Mouse (Mus musculus): ENCODE data around the gene Esyt2. TPM values are rescaled to one million over a fixed set of nuclear protein-coding genes. Genes with fewer than 3 reads are reported as not detected.
"Not testable (repeated sequence)": the region's sequence is repeated elsewhere in the genome, so short reads cannot be mapped to it uniquely, and the experiment has no call there.

The Esyt2 gene
- total RNA-seq (2021), result 10 to 100 TPM; 21.2 to 22.8 TPM
- long read RNA-seq, experiment 1, full-length matches to known transcripts, result 8 of 15 reads
- long read RNA-seq, experiment 1, partial matches to known transcripts, result 2 of 15 reads
- long read RNA-seq, experiment 1, other reads (novel, unspliced or antisense), result 5 of 15 reads
- long read RNA-seq, experiment 2, full-length matches to known transcripts, result 6 of 14 reads
- long read RNA-seq, experiment 2, partial matches to known transcripts, result 2 of 14 reads
- long read RNA-seq, experiment 2, other reads (novel, unspliced or antisense), result 6 of 14 reads

DNA sequence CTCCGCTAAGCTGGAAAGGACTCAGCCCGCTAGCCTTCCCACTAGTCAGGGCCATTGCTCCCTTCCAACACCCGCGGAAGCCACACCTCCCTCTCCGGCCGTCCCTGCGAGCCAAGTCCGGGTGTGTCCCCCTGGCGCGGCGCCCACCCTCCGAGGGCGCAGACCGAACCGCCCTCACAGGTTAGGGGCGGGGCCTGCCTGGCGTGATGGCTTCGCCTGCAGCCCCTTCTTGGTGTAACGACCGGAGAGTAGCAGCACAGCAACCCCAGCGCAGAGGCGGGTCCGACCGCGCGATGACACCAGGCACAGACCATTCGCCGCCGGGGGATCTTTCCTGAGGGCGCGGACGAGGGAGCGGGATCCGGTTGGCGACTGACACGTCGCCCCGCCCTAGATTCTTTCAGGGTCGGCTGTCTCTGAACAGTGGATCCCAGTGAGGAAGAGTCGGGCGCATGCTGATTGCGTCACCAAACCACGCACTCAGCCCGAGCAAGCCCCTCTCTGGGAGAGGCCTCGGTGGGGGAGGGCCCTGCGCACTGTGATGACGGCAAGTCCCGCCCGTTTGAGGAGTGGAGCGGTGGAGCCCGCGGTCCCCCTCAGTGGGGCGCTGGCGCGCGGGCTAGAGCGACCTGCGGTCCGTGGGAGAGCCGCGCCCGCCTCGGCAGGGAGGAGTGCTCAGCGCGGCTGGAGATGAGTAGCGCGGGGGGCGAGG is at the start of gene Esyt2:
Esyt2 (plus strand) TSS at position 544 of the 712 bp plus-strand sequence.
- intact Hi-C loops (cut with DNase I; ENCODE audit: low total_unique reads), result no loop called here
- DNase-seq, result peak; percentile 100

GRCm38 (mm10) chr12:116231612-116232011 is 49.4 kb upstream of the Esyt2 start:
- intact Hi-C loops (cut with DNase I; ENCODE audit: low total_unique reads), result no loop called here
- DNase-seq, result peak; percentile 75

DNA sequence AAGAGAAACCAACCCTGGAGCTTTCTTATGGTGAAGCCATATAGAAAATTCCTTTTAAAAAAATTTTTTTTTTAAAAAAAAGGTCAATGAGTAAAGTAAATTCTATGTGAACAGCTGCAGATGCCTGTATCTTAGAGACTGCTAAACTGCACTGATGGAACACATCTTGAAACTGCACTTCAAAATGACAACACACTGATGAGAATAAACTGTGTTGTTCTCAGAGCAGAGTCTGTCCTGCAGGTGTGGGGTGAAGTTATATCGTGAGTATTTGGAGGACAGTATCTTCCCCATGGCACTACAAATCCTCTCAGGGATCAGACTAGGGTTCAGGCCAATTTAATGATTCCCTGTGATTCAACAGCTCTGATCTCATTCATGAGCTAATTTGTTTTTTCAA is 48.9 kb upstream of the Esyt2 start:
- intact Hi-C loops (cut with DNase I; ENCODE audit: low total_unique reads), result no loop called here
- no peak for DNase-seq

DNA sequence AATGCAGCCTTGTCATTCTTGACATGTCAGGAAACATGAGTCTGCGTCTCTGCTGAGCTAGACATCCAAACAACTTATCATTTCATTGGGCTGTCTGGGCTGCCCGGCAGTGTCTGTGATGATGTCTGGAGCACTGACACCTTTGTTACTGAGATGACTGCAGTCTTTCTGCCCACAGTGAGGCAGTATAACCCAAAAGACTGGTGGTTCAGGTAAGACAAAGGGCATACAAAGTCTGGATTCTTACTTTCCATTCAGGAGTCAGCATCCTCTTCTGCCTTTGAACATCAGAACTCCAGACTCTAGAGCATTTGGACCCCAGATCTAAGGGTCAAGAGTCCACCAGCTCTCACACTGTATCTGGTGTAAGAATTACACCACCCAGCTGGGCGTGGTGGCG is 45.6 kb upstream of the Esyt2 start:
- intact Hi-C loops (cut with DNase I; ENCODE audit: low total_unique reads), result no loop called here

GRCm38 (mm10) chr12:116236658-116237057 is 44.3 kb upstream of the Esyt2 start:
- DNase-seq, result no peak
- intact Hi-C loops (cut with DNase I; ENCODE audit: low total_unique reads), result no loop called here

More for the DNA sequence above, 45.6 kb upstream of the Esyt2 start:
- DNase-seq, result no peak

DNA sequence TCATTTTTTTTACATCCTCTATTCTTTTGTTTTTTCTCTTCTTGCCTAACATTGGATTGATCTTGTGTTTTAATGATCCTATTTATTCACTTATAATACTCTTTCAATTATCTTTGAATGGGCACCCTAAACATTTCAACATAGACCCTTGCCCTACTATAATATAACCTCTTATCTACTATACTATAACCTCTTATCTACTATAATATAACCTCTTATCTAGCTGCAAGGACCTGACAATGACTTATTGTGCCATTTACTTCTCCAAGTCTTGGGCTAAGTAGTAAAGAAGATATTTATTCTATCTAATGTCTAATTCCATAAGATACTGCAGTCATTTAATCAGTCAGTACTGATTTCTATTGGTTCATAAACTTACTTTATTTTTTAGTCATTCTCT is 42.6 kb upstream of the Esyt2 start:
- no peak for DNase-seq
- intact Hi-C loops (cut with DNase I; ENCODE audit: low total_unique reads), result no loop called here

GRCm38 (mm10) chr12:116238803-116239202 is 42.2 kb upstream of the Esyt2 start:
- intact Hi-C loops (cut with DNase I; ENCODE audit: low total_unique reads), result no loop called here
- DNase-seq, result no peak

DNA sequence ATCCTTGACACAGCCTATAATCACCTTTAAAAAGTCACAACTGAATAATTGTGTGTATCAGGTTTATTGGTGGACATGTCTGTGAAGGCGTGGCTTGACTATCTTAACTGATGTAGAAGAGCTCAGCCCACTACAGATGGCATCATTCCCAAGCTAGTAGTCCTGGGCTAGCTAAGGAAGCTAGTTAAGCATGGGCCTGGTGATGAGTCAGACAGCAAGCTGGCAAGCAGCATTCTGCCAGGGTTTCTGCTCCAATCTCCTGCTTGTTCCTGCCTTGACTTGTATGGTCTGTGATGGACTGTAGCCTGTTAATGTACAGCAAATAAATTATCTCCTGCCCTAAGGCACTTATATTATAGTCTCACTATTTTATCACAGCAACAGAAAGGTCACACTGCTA is 36.4 kb upstream of the Esyt2 start:
- intact Hi-C loops (cut with DNase I; ENCODE audit: low total_unique reads), result no loop called here
- no peak for DNase-seq

GRCm38 (mm10) chr12:116254652-116255051 is 26.3 kb upstream of the Esyt2 start:
- no peak for DNase-seq
- intact Hi-C loops (cut with DNase I; ENCODE audit: low total_unique reads), result no loop called here

DNA sequence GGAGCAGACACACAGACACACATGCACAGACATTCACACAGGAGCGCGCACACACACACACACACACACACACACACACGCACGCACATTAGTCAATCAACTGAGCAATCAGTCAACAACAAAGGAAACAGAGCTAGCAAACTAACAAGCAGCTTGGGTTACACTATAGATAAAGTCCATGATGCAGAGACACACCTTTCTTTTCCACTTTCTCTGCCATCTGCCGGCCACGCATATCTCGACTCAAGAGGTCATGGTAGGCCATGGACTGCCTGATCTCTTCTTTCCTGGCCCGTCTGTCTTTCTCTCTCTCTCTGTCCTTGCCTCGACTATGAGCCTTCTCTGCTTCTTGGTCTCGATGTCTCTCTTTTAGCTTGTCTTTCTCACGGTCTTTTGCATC is 25.4 kb upstream of the Esyt2 start:
- DNase-seq, result no peak
- intact Hi-C loops (cut with DNase I; ENCODE audit: low total_unique reads), result no loop called here

DNA sequence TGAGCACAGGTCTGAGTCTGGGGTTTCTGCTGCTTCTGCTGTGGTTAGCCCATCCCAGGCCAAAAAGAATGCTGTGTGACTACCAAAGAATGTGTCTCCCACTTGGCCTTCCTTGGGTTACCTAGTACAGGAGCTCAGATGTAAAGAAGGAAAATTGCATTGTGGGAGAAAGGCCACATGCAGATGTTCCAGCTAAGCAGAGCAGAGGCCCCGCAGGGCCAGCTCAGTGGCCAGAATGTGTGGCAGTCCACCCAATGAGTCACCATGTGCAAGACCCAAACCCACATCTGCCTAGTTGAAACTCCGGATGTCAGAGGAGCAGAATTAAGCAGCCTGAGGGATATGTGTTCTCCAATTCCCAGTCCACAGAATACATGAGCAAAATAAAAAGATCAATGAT is 22.7 kb upstream of the Esyt2 start:
- intact Hi-C loops (cut with DNase I; ENCODE audit: low total_unique reads), result no loop called here
- no peak for DNase-seq

GRCm38 (mm10) chr12:116262555-116263341 is 18.2 kb upstream of the Esyt2 start, which contains the start of gene Wdr60:
Gene Wdr60, minus strand, starts transcription at chr12:116263022.
- DNase-seq, result peak; percentile 91
- intact Hi-C loops (cut with DNase I; ENCODE audit: low total_unique reads), result no loop called here

GRCm38 (mm10) chr12:116264756-116265155 is 16.2 kb upstream of the Esyt2 start:
- intact Hi-C loops (cut with DNase I; ENCODE audit: low total_unique reads), result no loop called here
- no peak for DNase-seq

DNA sequence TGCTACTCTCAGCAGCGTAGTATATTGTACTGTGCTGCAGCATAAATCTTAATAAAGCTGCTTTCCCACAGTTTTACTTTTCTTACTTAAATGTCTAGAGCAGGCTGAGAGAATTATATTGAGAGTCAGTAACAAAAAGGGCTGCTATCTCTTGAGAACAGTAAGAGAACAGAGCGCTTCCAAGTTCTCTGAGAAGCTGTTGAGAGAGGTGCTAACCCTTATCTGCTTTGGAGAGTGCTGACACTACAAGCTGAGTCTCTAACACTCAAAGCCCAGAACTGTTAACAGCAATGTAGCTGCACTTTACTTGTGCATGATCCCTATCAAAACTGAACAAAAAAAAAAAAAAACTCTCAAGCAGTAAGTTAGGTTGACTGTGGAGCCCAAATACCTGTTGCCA is 15.7 kb upstream of the Esyt2 start:
- DNase-seq, result no peak
- intact Hi-C loops (cut with DNase I; ENCODE audit: low total_unique reads), result no loop called here

DNA sequence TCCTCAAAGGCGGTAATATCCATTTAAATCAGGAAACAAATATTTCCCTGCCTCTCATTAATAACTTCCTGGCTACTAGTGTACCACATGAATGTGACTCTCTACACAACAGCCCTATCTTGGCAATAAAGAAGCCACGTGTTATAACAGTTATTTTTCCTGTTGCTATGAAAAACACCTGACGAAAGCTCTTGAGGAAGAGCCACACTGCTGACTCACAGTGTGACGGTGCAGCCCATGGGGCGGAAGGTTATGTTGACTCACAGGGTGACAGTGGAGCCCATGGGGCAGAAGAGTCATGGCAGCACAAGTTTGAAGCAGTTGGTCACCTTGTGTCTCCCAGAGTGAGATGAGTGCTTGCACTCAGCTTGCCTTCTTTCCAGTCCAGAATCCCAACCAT is 11.5 kb upstream of the Esyt2 start:
- DNase-seq, result no peak
- intact Hi-C loops (cut with DNase I; ENCODE audit: low total_unique reads), result no loop called here

DNA sequence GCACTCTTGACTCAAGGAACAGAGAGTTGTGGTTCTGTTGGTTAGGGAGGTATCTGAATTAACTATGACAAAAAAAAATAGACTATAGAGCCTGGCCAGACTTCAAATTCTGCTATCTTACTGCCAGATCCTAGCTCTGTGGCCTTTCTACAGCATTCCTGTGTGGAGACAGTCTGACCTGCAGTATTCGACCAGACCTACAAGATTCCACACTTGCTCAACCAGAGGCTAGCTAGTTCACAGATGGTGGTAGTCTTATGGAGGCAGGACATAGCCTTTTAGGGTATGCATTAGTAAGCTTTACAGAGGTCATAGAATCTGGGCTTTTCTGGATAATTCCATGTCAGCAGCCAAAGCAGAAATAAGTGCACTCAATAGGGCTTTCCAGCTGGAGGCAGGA is 10.5 kb upstream of the Esyt2 start:
- DNase-seq, result no peak
- intact Hi-C loops (cut with DNase I; ENCODE audit: low total_unique reads), result no loop called here

- intact Hi-C loops (cut with DNase I; ENCODE audit: low total_unique reads), result no loop called here
- no peak for DNase-seq
Observed at GRCm38 (mm10) chr12:116271071-116271470, 9.9 kb upstream of the Esyt2 start.

- intact Hi-C loops (cut with DNase I; ENCODE audit: low total_unique reads), result no loop called here
- no peak for DNase-seq
Observed at GRCm38 (mm10) chr12:116273733-116274132, 7.3 kb upstream of the Esyt2 start.

DNA sequence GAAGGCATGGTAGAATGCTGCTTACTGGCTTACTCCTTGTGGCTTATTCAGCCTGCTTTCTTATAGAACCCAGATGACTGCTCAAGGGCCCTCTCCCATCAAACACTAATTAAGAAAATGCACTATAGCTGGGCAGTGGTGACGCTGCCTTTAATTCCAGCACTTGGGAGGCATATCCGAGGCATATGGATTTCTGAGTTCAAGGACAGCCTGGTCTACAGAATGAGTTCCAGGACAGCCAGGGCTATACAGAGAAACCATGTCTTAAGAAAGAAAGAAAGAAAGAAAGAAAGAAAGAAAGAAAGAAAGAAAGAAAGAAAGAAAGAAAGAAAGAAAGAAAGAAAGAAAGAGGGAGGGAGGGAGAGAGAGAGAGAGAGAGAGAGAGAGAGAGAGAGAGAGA is 5.9 kb upstream of the Esyt2 start, which contains the start of gene Gm11027:
Gm11027 (plus strand) TSS at position 301 of the 400 bp plus-strand sequence.
- DNase-seq; intact Hi-C loops (cut with DNase I; ENCODE audit: low total_unique reads): not testable (repeated sequence)

- intact Hi-C loops (cut with DNase I; ENCODE audit: low total_unique reads), result no loop called here
- no peak for DNase-seq
Observed at GRCm38 (mm10) chr12:116275631-116276030, 5.4 kb upstream of the Esyt2 start.

All from gastrocnemius, postnatal 14 days (tissue).